Mouse (Mus musculus) heart, embryonic 14.5 days (tissue): Measurements from ENCODE around the gene Arsk. TPM values are rescaled to one million over a fixed set of nuclear protein-coding genes. Genes with fewer than 3 reads are reported as not detected.
A peak's percentile ranks its signal among the peaks of the same experiment; 100 is the strongest.

Experiments used
- ATAC-seq: fragments of 200-750 bp; cut with Nextera tagmentation; 2 replicates; pipeline ENCODE4 v1.8.0; 2017; ENCODE audit warnings: low read depth, moderate TSS enrichment; ENCODE audit not compliant: insufficient number of reproducible peaks, insufficient read depth, low FRiP score
- H3K27ac ChIP-seq, 2 experiments: fragments of 200-500 bp in 1 of 2; fragments of 300-500 bp in 1 of 2; sonication (generic) in 1 of 2; replicated peaks in 1 of 2; 2 replicates each; pipeline ENCODE4 v1.5.1; 2012 to 2014; ENCODE audit warnings: low read depth in 2 of 2, low read length in 2 of 2, control low read depth in 1 of 2, mild to moderate bottlenecking in 1 of 2, mixed read lengths in 1 of 2; ENCODE audit not compliant: control insufficient read depth in 1 of 2, insufficient read depth in 1 of 2
- H3K27me3 ChIP-seq: fragments of 300-500 bp; sonication (generic); 2 replicates; pipeline ENCODE4 v1.6.1; 2014; ENCODE audit warnings: mild to moderate bottlenecking, low read length, control low read depth; ENCODE audit not compliant: control insufficient read depth, insufficient read depth
- H3K36me3 ChIP-seq: fragments of 300-500 bp; sonication (generic); 2 replicates; pipeline ENCODE4 v1.6.1; 2014; ENCODE audit warnings: mild to moderate bottlenecking, control low read depth, low read length, mixed read lengths; ENCODE audit not compliant: control insufficient read depth, insufficient read depth
- H3K4me1 ChIP-seq, 2 experiments: fragments of 200-500 bp in 1 of 2; fragments of 300-500 bp in 1 of 2; sonication (generic) in 1 of 2; 2 replicates each; pipeline ENCODE4 v1.6.1; 2012 to 2014; ENCODE audit warnings: low read length in 2 of 2, control low read depth in 1 of 2, mixed read lengths in 1 of 2; ENCODE audit not compliant: control insufficient read depth in 2 of 2, insufficient read depth in 2 of 2
- H3K4me2 ChIP-seq: fragments of 300-500 bp; sonication (generic); 2 replicates; pipeline ENCODE4 v1.6.1; 2014; ENCODE audit warnings: mild to moderate bottlenecking, low read length
- H3K4me3 ChIP-seq, 2 experiments: fragments of 200-500 bp in 1 of 2; fragments of 300-500 bp in 1 of 2; sonication (generic) in 1 of 2; 2 replicates each; pipeline ENCODE4 v1.5.1; 2012 to 2014; ENCODE audit warnings: low read length in 2 of 2, mild to moderate bottlenecking in 2 of 2, control low read depth in 1 of 2, low read depth in 1 of 2, moderate library complexity in 1 of 2; ENCODE audit not compliant: control insufficient read depth in 1 of 2, insufficient read depth in 1 of 2
- H3K9ac ChIP-seq: fragments of 300-500 bp; sonication (generic); 2 replicates; pipeline ENCODE4 v1.6.1; 2014; ENCODE audit warnings: mild to moderate bottlenecking, low read length
- H3K9me3 ChIP-seq: fragments of 300-500 bp; sonication (generic); 2 replicates; pipeline ENCODE4 v1.6.1; 2016; ENCODE audit warnings: low read length, control low read depth; ENCODE audit not compliant: control insufficient read depth
- WGBS: fragments of 180-500 bp; shearing (Covaris S2); extraction: QIAGEN DNeasy Blood & Tissue Kit; methylation state at CpG from one replicate; pipeline ENCODE4 v1.1.7; 2014; 5-methylcytosine and 5-hydroxymethylcytosine counted together
- polyA plus RNA-seq: library from polyadenylated mRNA; unstranded; fragments of >200 nt; fragmentation: Nextera tagmentation; extraction: Ambion mirVana; gene quantifications from 2 replicates; pipeline ENCODE4 v1.2.1, GENCODE M21; 2014

The Arsk gene
- polyA plus RNA-seq, 1 experiment from 2014 or later = 3.5 TPM

DNA sequence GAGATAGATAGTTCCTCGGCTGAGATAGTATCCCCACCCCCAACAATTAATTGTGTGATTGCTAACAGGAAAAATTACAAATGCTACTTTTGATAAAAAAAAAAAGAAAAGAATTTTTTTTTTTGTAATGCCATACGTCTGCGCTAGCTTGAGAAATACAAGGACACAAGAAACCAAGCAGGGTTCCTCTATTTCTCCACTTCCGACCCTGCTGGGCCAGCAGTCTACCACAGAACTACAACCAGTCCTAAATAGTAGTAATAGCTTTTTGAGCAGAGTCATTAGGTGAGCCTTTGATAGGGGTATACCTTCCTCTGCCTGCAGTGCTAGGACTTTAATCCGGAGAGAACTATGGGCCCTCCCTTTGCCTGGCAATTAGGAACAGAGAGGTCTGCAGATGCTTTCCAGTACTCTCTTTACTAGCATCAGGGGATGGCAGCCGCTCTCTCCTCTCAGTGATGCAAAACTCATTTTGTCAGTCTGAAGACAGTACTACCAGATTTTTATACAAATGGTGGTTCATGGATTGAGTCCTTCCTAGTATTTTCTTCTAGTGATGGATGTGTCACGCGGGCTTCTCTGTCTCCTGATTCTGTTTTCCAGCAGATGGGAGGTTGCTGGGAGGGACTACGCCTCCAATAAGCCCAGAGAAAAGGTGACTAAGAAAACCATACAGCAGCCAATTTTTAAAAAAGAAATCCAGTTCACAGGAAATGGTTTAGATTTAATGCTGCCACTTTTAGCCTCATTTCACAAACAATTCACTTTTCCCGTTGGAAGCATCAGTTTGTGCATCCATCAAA, 41.0 kb downstream of the Arsk start:
- Histone ChIP-seq H3K4me2 (no peak overlapping the region; the same call in 1 of the 2 replicates), H3K9ac (no peak overlapping the region), H3K4me3 (no peak overlapping the region), H3K36me3 (no peaks in the 10 kb centered on the region), H3K27me3 (peaks cover 47% of the 10 kb centered on the region), H3K27ac (no peak overlapping the region), H3K4me1 (peaks cover 5 to 14% of the 10 kb centered on the region in 2 experiments; a peak in 3 of 4 replicates), H3K9me3 (0 out of 2 replicates have a peak, but pooled peaks cover 7% of the 10 kb centered on the region)
- WGBS = 70% methylated on average over 10 of the region's 10 CpGs
- ATAC-seq = no peak

DNA sequence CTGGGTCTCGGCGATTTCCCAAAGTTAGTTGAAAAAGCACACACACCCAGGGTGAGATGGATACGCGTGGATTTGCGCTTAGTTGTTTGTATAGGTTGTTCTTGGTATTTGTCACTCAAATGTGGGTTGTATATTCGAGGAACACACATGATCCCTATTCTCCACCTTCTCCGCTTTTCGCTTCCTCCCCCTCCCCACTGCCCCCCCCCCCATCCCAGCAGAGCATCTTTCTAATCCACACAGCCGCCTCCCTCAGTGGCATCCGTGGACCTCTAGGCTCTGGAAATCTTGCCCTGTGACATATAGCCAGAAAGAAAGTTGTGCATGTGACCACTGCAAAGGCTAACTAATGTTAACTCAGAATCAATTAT, 41.6 kb downstream of the Arsk start, which contains the start of gene Gpr150:
TSS of gene Gpr150 (minus strand) at position 101 of the 371 bp plus-strand sequence.
- Histone ChIP-seq H3K9me3 (0 out of 2 replicates have a peak, but pooled peaks cover 7% of the 10 kb centered on the region), H3K4me1 (peaks cover 5 to 14% of the 10 kb centered on the region in 2 experiments; a peak in 3 of 4 replicates), H3K4me3 (peak within 1 kb of the TSS; percentile 39 to 54), H3K36me3 (no peaks in the 10 kb centered on the region), H3K9ac (peak within 1 kb of the TSS; percentile 57), H3K27me3 (peaks cover 47% of the 10 kb centered on the region), H3K4me2 (peak within 1 kb of the TSS; percentile 98), H3K27ac (no peak within 1 kb of the TSS)
- 18% methylated on average over 10 of the region's 10 CpGs for WGBS
- no peak for ATAC-seq

GRCm38 (mm10) chr13:76056261-76056724, 42.2 kb downstream of the Arsk start:
- H3K27ac ChIP-seq = no peak overlapping the region
- H3K4me2 ChIP-seq = peak overlapping the region; percentile 98
- under 1% methylated on average over 34 of the region's 34 CpGs for WGBS
- ATAC-seq = peak; percentile 72
- H3K27me3 ChIP-seq = peaks cover 47% of the 10 kb centered on the region
- H3K9me3 ChIP-seq = 0 out of 2 replicates have a peak, but pooled peaks cover 7% of the 10 kb centered on the region
- peak overlapping the region; percentile 57; the same call in 1 of the 2 replicates for H3K9ac ChIP-seq
- no peaks in the 10 kb centered on the region for H3K36me3 ChIP-seq
- H3K4me1 ChIP-seq = peaks cover 5 to 14% of the 10 kb centered on the region in 2 experiments; a peak in 3 of 4 replicates
- H3K4me3 ChIP-seq = peak overlapping the region; percentile 39 to 54

DNA sequence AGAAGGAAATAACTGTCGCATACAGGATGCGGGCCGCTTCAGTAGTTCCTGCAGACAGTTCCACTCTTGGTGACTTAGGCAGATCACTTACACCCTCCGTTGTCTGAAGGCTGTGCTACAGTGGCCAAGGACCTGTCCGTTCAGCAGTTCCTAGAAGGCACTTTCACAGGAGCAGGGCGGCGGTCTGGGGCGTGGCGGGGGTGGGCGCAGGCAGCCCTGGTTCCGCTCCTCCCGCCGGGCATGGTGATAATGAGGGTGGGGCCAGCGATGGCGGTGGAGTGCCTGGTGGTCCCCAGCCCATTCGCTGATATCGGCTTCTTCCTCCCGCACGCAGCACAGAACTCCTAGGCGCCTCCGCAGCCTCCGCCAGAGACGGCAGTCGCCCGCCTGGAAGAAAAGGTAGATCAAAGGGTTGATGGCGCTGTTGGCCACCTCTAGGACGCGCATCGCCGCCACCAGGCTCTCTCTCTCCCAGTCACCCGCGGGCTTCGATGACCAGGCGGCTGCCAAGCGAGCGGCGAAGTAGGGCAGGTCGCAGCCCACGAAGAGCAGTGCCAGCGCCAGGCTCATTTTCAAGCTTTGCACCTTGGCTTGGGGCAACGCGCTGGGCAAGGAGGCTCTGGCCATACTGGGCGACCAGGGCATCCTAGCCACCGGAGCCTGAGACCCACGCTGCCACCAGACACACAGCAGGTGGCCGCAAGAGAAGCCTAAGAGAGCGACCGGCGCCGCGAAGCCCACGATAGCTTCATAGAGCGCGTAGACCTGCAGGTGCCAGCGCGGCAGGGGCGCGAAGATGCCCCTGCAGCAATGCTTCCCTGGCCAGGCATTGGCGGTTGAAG, 42.8 kb downstream of the Arsk start:
- ATAC-seq = peak; percentile 45; the same call in 1 of the 2 replicates
- peaks cover 5 to 14% of the 10 kb centered on the region in 2 experiments; a peak in 3 of 4 replicates for H3K4me1 ChIP-seq
- under 1% methylated on average over 58 of the region's 59 CpGs for WGBS

DNA sequence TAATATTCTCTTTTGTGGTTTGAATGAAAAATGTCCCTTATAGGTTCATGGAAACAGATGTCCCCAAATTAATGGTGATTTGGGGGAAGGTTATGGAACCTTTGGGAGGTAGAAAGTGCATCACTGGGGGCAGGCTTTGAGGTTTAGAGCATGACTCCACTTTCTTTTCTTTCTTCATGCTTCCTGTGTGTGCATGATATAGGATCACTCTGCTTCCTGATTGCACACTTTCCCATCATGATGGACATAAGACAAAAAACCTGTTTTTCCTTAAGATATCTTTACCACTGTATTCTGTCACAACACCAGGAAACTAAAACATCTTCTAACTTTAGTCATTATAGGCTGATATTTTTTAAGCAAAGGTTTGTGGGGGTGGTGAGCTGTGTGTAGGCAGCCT, 53.5 kb downstream of the Arsk start:
- Histone ChIP-seq H3K27ac (no peak overlapping the region), H3K9me3 (0 out of 2 replicates have a peak, but pooled peaks cover under 1% of the 10 kb centered on the region), H3K9ac (no peak overlapping the region), H3K4me2 (no peak overlapping the region), H3K4me3 (no peak overlapping the region), H3K4me1 (no peaks in the 10 kb centered on the region), H3K27me3 (no peaks in the 10 kb centered on the region), H3K36me3 (no peaks in the 10 kb centered on the region)
- ATAC-seq = no peak

More for the DNA sequence above, 42.8 kb downstream of the Arsk start:
- H3K36me3 ChIP-seq = no peaks in the 10 kb centered on the region
- H3K9ac ChIP-seq = peak overlapping the region; percentile 57
- H3K4me2 ChIP-seq = peak overlapping the region; percentile 98
- H3K27ac ChIP-seq = no peak overlapping the region
- H3K4me3 ChIP-seq = peak overlapping the region; percentile 39 to 54
- peaks cover 47% of the 10 kb centered on the region for H3K27me3 ChIP-seq
- H3K9me3 ChIP-seq = 0 out of 2 replicates have a peak, but pooled peaks cover 7% of the 10 kb centered on the region

DNA sequence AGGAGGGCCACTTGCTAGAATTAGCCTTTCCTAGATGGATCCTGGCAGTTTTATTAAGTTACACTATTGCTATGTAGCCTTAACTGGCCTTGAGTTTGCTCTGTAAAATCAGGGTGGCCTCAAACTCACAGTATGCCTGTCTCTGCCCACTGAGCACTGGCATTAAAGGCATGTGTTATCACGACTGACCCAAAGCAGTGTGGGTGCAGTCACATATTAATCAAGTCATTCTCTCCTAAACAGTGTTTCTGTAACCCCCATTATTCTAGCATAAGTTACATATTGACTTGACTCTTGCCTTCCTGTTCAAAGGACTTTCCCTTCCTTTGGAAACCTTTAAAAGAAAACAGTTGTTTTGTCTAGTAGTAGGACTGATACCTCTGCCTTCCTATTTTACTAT, 56.0 kb downstream of the Arsk start:
- no peak for ATAC-seq
- Histone ChIP-seq H3K4me2 (no peak overlapping the region), H3K4me1 (no peaks in the 10 kb centered on the region), H3K4me3 (no peak overlapping the region), H3K36me3 (no peaks in the 10 kb centered on the region), H3K9ac (no peak overlapping the region), H3K27me3 (no peaks in the 10 kb centered on the region), H3K27ac (no peak overlapping the region), H3K9me3 (no peaks in the 10 kb centered on the region)
- WGBS = 42% methylated on average over 1 of the region's 1 CpGs

DNA sequence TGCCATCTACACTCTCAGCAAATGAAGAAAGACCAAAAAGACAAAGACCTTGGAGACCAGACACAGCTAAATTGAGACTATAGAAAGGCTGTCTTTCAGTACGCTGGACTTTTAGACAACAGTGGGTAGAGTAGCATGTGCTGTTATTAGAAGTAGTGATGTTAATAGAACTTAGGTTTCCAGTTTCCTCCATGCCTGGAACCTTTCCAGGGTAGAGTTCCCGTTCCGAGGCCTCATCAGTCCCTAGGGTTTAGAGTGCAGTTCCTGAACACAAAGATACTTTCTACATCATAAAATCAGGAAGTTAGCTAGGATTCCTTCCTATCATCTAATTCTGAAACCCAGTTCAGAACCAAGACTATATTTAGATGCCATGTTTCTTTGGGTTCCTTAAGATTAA, 73.9 kb downstream of the Arsk start:
- WGBS = 60% methylated on average over 3 of the region's 3 CpGs
- no peak overlapping the region for H3K9ac ChIP-seq
- no peaks in the 10 kb centered on the region for H3K4me1 ChIP-seq
- no peaks in the 10 kb centered on the region for H3K36me3 ChIP-seq
- no peak overlapping the region for H3K4me2 ChIP-seq
- no peaks in the 10 kb centered on the region for H3K9me3 ChIP-seq
- H3K27me3 ChIP-seq = no peaks in the 10 kb centered on the region
- ATAC-seq = no peak
- no peak overlapping the region for H3K27ac ChIP-seq
- H3K4me3 ChIP-seq = no peak overlapping the region
